Mouse (Mus musculus) myocyte (in vitro differentiated cells): ENCODE measurements around the gene Ccdc172.

Experiments used
- MAX ChIP-seq: IDR thresholded peaks from one replicate; pipeline ENCODE4 v1.6.1; 2011; ENCODE audit warnings: low read depth, mild to moderate bottlenecking, control low read depth
- TCF3 ChIP-seq: IDR thresholded peaks from one replicate; pipeline ENCODE4 v1.6.1; 2011; ENCODE audit warnings: low read depth, control low read depth; ENCODE audit not compliant: insufficient read length

DNA sequence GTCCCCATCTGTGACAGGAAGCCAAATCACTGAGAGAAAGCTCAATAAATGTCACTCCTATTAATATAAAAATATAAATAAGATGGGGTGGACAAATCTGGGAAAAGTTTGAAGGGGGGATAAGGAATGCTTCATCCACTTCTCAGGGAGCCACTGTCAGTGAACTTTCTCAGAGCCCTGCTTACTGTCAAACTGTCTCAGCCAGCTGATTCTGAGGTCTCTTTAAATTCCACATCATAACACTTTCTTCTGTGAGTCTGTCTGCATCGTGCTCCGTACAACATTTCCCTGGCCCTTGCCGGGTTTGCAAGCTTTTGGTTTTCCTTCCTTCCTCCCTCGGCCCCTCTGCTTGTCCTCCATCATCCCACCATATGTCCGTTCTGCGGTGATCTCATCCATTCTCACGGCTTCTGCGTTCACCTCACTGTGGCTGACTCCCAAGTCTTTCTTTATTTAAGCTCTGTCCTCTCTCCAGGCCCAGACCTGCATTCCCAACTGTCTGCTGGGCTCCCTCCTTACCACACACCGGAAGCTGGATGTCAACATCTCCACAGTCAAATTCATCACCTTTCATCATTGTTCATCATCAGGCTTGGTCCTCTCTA lies 29.3 kb upstream of the Ccdc172 start:
- no peak for TF ChIP-seq TCF3
- no peak for TF ChIP-seq MAX
